Mouse (Mus musculus): ENCODE results near the gene Mast4.

Mast4 gene

GRCm38 (mm10) chr13:102894287-102895234 is 439.7 kb downstream of the Mast4 start:
- no peak for DNase-seq (ENCODE audit: low spot score in 2 of 2)

GRCm38 (mm10) chr13:102892783-102893182 is 441.5 kb downstream of the Mast4 start:
- no peak for DNase-seq (ENCODE audit: low spot score in 2 of 2)

GRCm38 (mm10) chr13:102889989-102890388 is 444.3 kb downstream of the Mast4 start:
- no peak for DNase-seq (ENCODE audit: low spot score in 2 of 2)

GRCm38 (mm10) chr13:102889537-102889936 is 444.8 kb downstream of the Mast4 start:
- DNase-seq (ENCODE audit: low spot score in 2 of 2), result no peak

- peak in 1 of 2 experiments; percentile 67 for DNase-seq (ENCODE audit: low spot score in 2 of 2)
Observed at GRCm38 (mm10) chr13:102888895-102889490, 445.3 kb downstream of the Mast4 start.

GRCm38 (mm10) chr13:102888211-102888610 is 446.1 kb downstream of the Mast4 start:
- DNase-seq (ENCODE audit: low spot score in 2 of 2), result no peak

- no peak for DNase-seq (ENCODE audit: low spot score in 2 of 2)
Observed at GRCm38 (mm10) chr13:102887534-102887933, 446.8 kb downstream of the Mast4 start.

GRCm38 (mm10) chr13:102886788-102887187 is 447.5 kb downstream of the Mast4 start:
- DNase-seq (ENCODE audit: low spot score in 2 of 2), result no peak

GRCm38 (mm10) chr13:102886147-102886546 is 448.1 kb downstream of the Mast4 start:
- no peak for DNase-seq (ENCODE audit: low spot score in 2 of 2)

GRCm38 (mm10) chr13:102880381-102881076 is 453.8 kb downstream of the Mast4 start:
- no peak for DNase-seq (ENCODE audit: low spot score in 2 of 2)

- no peak for DNase-seq (ENCODE audit: low spot score in 2 of 2)
Observed at GRCm38 (mm10) chr13:102878631-102879030, 455.7 kb downstream of the Mast4 start.

- no peak for DNase-seq (ENCODE audit: low spot score in 2 of 2)
Observed at GRCm38 (mm10) chr13:102877766-102878325, 456.5 kb downstream of the Mast4 start.

- no peak for DNase-seq (ENCODE audit: low spot score in 2 of 2)
Observed at GRCm38 (mm10) chr13:102877154-102877553, 457.1 kb downstream of the Mast4 start.

- no peak for DNase-seq (ENCODE audit: low spot score in 2 of 2)
Observed at GRCm38 (mm10) chr13:102875520-102875919, 458.8 kb downstream of the Mast4 start.

- DNase-seq (ENCODE audit: low spot score in 2 of 2), result no peak
Observed at GRCm38 (mm10) chr13:102875144-102875476, 459.2 kb downstream of the Mast4 start.

GRCm38 (mm10) chr13:102874465-102875143 is 459.7 kb downstream of the Mast4 start:
- DNase-seq (ENCODE audit: low spot score in 2 of 2), result no peak

- DNase-seq (ENCODE audit: low spot score in 2 of 2), result no peak
Observed at GRCm38 (mm10) chr13:102873412-102874016, 460.8 kb downstream of the Mast4 start.

- DNase-seq (ENCODE audit: low spot score in 2 of 2), result no peak
Observed at GRCm38 (mm10) chr13:102871380-102872104, 462.8 kb downstream of the Mast4 start.

- no peak for DNase-seq (ENCODE audit: low spot score in 2 of 2)
Observed at GRCm38 (mm10) chr13:102869541-102869940, 464.8 kb downstream of the Mast4 start.

- DNase-seq (ENCODE audit: low spot score in 2 of 2), result no peak
Observed at GRCm38 (mm10) chr13:102866816-102867215, 467.5 kb downstream of the Mast4 start.
